Mouse (Mus musculus) inflammation-experienced regulatory T-cells, adult 6 months (primary cell): ENCODE measurements around the gene Olfr1246. TPM values are rescaled to one million over a fixed set of nuclear protein-coding genes. Genes with fewer than 3 reads are reported as not detected.
"Not testable (repeated sequence)": the region's sequence is repeated elsewhere in the genome, so short reads cannot be mapped to it uniquely, and the experiment has no call there.

ENCODE experiments used
- ATAC-seq: one replicate; pipeline ENCODE4 v1.8.0; 2017
- polyA plus RNA-seq, 3 experiments: library from polyadenylated mRNA; unstranded; fragments of 100-300 nt; shearing (Covaris generic); gene quantifications; one replicate each; pipeline ENCODE4 v1.2.1; 2017

Olfr1246 gene
- not detected for polyA plus RNA-seq

DNA sequence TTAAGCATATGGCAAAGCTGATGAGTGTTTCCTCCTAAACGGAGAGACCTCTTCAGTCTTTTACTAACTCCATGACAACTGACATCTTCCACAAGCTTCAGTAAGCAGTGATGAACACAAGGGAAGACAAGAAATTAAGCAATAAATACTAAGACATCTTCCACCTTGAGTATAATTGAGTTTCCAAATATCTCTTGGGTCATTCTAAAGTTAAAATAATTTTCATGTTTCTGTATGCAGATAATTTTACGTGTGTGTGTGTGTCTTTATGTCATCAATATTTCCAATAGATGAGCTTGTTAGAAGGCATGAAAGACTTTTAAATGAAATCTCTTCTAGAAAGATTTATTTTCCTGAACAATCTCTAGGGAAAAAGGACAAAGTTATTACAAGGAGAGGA is at the start of gene Olfr1246:
Gene Olfr1246 (minus strand): TSS at position 101 of the 400 bp plus-strand sequence.
- no peak for ATAC-seq

DNA sequence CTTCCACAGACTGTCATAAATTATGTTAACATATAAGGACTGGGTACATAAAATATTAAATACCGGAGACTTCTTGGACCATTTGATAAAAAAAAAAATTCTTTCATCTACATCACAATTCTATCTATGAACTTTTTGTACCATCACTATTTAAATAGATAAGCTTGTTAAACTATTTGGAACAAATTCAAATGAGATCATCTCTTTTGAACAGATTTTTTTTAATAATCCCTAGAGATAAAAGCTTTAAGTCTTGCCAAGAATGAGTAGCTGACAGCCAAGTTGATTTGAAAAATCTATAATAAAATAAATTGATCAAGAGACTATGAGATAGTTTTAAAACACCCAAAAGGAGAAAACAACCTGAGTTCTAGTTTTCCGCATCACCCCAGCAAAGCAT is 41.9 kb upstream of the Olfr1246 start, which contains the start of gene Olfr1249:
Gene Olfr1249 (minus strand): TSS at position 101 of the 400 bp plus-strand sequence.
- ATAC-seq = no peak

DNA sequence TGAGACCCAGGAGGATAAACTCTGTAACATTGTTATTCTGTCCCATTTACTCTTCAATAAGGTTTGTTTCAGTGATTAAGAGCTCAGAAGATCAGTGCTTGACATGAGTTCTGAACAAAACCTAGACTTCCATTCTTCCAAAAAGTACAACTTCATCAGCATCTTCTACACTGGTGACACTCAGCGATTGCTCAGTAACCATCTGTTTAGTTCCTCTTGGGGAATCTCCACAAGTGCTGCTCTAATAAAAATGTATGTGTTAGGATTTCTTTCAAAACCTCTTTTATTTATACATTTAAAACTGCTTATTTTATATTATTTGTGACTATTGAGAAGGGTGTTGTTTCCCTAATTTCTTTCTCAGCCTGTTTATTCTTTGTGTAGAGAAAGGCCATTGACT is 25.2 kb upstream of the Olfr1246 start, which contains the start of gene Olfr1248:
Gene Olfr1248 (minus strand): TSS at position 101 of the 400 bp plus-strand sequence.
- not testable (repeated sequence) for ATAC-seq

- ATAC-seq = no peak
Measured at GRCm38 (mm10) chr2:89614030-89614429, 21.1 kb upstream of the Olfr1246 start, which contains the start of gene Olfr1247. Olfr1247 (minus strand) TSS chr2:89614130.

DNA sequence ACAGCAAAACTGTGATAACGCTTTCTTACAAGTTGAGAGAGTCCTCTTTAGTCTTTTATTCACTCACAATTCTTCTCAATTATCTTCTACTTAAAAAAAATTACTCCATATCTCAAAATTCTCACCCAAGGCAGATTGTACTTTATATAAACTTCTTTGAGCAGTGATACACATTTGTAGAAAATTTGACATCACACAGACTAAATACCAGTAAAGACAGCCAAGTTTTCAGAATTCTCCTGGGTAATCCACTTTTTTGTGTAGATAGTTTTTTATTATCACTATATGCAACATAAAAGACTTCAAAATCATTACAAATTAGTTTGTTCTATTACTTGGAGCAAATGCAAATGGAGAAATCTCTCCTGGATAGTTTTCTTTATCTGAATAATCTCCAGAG is 14.6 kb downstream of the Olfr1246 start, which contains the start of gene Olfr1245:
Gene Olfr1245 (minus strand): TSS at position 101 of the 400 bp plus-strand sequence.
- no peak for ATAC-seq

DNA sequence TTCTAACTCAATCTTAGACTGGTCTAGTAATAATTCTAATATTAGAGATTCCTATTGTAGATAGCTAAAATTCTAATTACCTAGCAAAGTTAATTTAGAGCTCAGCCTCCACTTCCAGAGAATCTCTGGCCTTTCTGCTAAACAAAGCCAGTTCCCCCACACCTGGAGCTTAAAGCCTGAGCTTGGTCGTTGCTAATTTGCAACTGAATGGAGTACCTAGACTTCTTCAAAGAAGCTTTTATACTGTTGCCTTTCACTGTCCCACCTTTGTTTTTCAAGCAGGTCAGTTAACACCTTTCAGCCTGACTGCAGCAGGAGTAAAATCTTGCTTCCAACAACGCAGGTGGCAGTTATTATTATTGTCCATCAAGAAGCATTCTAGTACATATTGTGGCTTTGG is 30.3 kb downstream of the Olfr1246 start:
- not testable (repeated sequence) for ATAC-seq

GRCm38 (mm10) chr2:89544516-89544915 is 48.4 kb downstream of the Olfr1246 start:
- no peak for ATAC-seq

DNA sequence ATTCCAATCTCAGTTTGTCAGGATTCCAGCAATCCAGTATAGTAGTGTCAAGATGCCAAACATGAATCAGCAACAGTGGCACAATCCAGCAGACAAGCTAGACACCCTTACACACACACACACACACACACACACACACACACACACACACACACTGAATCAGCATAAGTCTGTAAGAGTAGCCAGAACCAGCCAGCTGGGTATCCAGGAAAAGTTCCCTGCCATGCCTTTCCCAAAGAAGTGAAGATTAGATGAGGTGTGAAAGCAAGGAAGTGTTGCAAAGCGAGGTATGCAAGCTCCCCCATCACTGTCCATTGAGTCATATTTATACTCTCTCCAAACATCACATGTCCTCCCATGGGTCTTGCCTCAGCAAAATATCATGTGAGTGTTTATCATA is 53.0 kb downstream of the Olfr1246 start:
- ATAC-seq = no peak

Other genes starting within 250 kb of the Olfr1246 start
- not detected for gene Olfr1234, start 228.3 kb downstream of the Olfr1246 start, polyA plus RNA-seq
- under 1 TPM in 1 of 3 experiments, not detected in 2; 0.48 TPM for gene Olfr1238, start 183.5 kb downstream of the Olfr1246 start, polyA plus RNA-seq
- gene Olfr1239, start 172.8 kb downstream of the Olfr1246 start, polyA plus RNA-seq = not detected
- not detected for gene Olfr1240, start 150.2 kb downstream of the Olfr1246 start, polyA plus RNA-seq
- not detected for gene Olfr1241, start 106.0 kb downstream of the Olfr1246 start, polyA plus RNA-seq
- gene Olfr1242, start 94.8 kb downstream of the Olfr1246 start, polyA plus RNA-seq = not detected
- not detected for gene Olfr1243, start 61.7 kb downstream of the Olfr1246 start, polyA plus RNA-seq
- not detected for gene Olfr1245, start 14.7 kb downstream of the Olfr1246 start, polyA plus RNA-seq
- under 1 TPM in 1 of 3 experiments, not detected in 2; 0.07 TPM for gene Olfr1247, start 21.0 kb upstream of the Olfr1246 start, polyA plus RNA-seq
- gene Olfr1248, start 25.1 kb upstream of the Olfr1246 start, polyA plus RNA-seq = not detected
- gene Olfr1249, start 41.8 kb upstream of the Olfr1246 start, polyA plus RNA-seq = not detected
- not detected for gene Olfr1250, start 68.3 kb upstream of the Olfr1246 start, polyA plus RNA-seq
- not detected for gene Olfr1251, start 78.8 kb upstream of the Olfr1246 start, polyA plus RNA-seq
- not detected for gene Olfr1252, start 131.9 kb upstream of the Olfr1246 start, polyA plus RNA-seq
- not detected for gene Olfr1253, start 163.9 kb upstream of the Olfr1246 start, polyA plus RNA-seq
- not detected for gene Olfr1254, start 200.5 kb upstream of the Olfr1246 start, polyA plus RNA-seq
- not detected for gene Olfr1255, start 218.9 kb upstream of the Olfr1246 start, polyA plus RNA-seq
- gene Olfr1256, start 248.4 kb upstream of the Olfr1246 start, polyA plus RNA-seq = not detected